Mouse (Mus musculus): ENCODE results near the gene Auts2.

Auts2 gene

GRCm38 (mm10) chr5:132170010-132170409, 373.1 kb downstream of the Auts2 start:
- DNase-seq (ENCODE audit: low spot score) = no peak

- DNase-seq (ENCODE audit: low spot score) = no peak
Measured at GRCm38 (mm10) chr5:132168805-132169204, 374.3 kb downstream of the Auts2 start.

GRCm38 (mm10) chr5:132168224-132168623, 374.9 kb downstream of the Auts2 start:
- no peak for DNase-seq (ENCODE audit: low spot score)

GRCm38 (mm10) chr5:132166559-132166958, 376.6 kb downstream of the Auts2 start:
- no peak for DNase-seq (ENCODE audit: low spot score)

GRCm38 (mm10) chr5:132163960-132164359, 379.2 kb downstream of the Auts2 start:
- DNase-seq (ENCODE audit: low spot score) = no peak

GRCm38 (mm10) chr5:132162206-132162533, 381.0 kb downstream of the Auts2 start:
- no peak for DNase-seq (ENCODE audit: low spot score)

- DNase-seq (ENCODE audit: low spot score) = no peak
Measured at GRCm38 (mm10) chr5:132161338-132162205, 381.6 kb downstream of the Auts2 start.

- no peak for DNase-seq (ENCODE audit: low spot score)
Measured at GRCm38 (mm10) chr5:132144181-132144580, 399.0 kb downstream of the Auts2 start.

- DNase-seq (ENCODE audit: low spot score) = no peak
Measured at GRCm38 (mm10) chr5:132140816-132141215, 402.3 kb downstream of the Auts2 start.

GRCm38 (mm10) chr5:132135941-132136663, 407.0 kb downstream of the Auts2 start:
- no peak for DNase-seq (ENCODE audit: low spot score)

- no peak for DNase-seq (ENCODE audit: low spot score)
Measured at GRCm38 (mm10) chr5:132131948-132132347, 411.2 kb downstream of the Auts2 start.

- DNase-seq (ENCODE audit: low spot score) = no peak
Measured at GRCm38 (mm10) chr5:132130577-132130976, 412.6 kb downstream of the Auts2 start.

GRCm38 (mm10) chr5:132126626-132127025, 416.5 kb downstream of the Auts2 start:
- no peak for DNase-seq (ENCODE audit: low spot score)

- DNase-seq (ENCODE audit: low spot score) = no peak
Measured at GRCm38 (mm10) chr5:132115631-132116030, 427.5 kb downstream of the Auts2 start.

GRCm38 (mm10) chr5:132114561-132115301, 428.4 kb downstream of the Auts2 start:
- DNase-seq (ENCODE audit: low spot score) = no peak

GRCm38 (mm10) chr5:132113480-132113879, 429.7 kb downstream of the Auts2 start:
- no peak for DNase-seq (ENCODE audit: low spot score)

GRCm38 (mm10) chr5:132112666-132113065, 430.5 kb downstream of the Auts2 start:
- no peak for DNase-seq (ENCODE audit: low spot score)

GRCm38 (mm10) chr5:132102426-132102825, 440.7 kb downstream of the Auts2 start:
- DNase-seq (ENCODE audit: low spot score) = no peak

- no peak for DNase-seq (ENCODE audit: low spot score)
Measured at GRCm38 (mm10) chr5:132098461-132098860, 444.7 kb downstream of the Auts2 start.

- DNase-seq (ENCODE audit: low spot score) = no peak
Measured at GRCm38 (mm10) chr5:132092721-132093120, 450.4 kb downstream of the Auts2 start.

GRCm38 (mm10) chr5:132089496-132090250, 453.5 kb downstream of the Auts2 start:
- no peak for DNase-seq (ENCODE audit: low spot score)

- no peak for DNase-seq (ENCODE audit: low spot score)
Measured at GRCm38 (mm10) chr5:132088585-132088984, 454.6 kb downstream of the Auts2 start.

All from ovary, adult 18-20 months (tissue).